ENCODE assay signal across 25 mouse cellular contexts in genomic region chr10:40467912-40468254, GRCm38 (mm10).
DNase-seq lines count a peak whose midpoint lies in the region; ATAC-seq and TF ChIP-seq lines count a peak whose summit lies in the region.
"Had no signal": no experiment of that assay in that cellular context is flagged by ENCODE, and none has a peak within 500 bp of the region (broad histone marks: within the 10 kb centered on the region; RNA-seq: fewer than 3 reads in every experiment).

No protein-coding gene starts in this region.

- no peak for TF ChIP-seq CTCF in lung, embryonic 14.5 days (IDR thresholded peaks at IDR 0.05; ENCODE audit: low read depth)
- no peak for TF ChIP-seq CTCF in lung, postnatal 0 days (IDR thresholded peaks at IDR 0.05)
- TF ChIP-seq CTCF in lung, adult 2 months (IDR thresholded peaks at IDR 0.05; ENCODE audit: insufficient read depth, low read length) = no peak

- no peak overlapping the region for H3K4me3 ChIP-seq in heart, embryonic 10.5 days
- H3K4me3 ChIP-seq in lung, embryonic 14.5 days (ENCODE audit: low read depth, low read length) = no peak overlapping the region
- H3K4me3 ChIP-seq in lung, postnatal 0 days (ENCODE audit: low read depth, low read length) = no peak overlapping the region
- H3K4me3 ChIP-seq in lung, adult 2 months (replicated peaks; ENCODE audit: extremely low read depth, low read depth, low read length) = no peak overlapping the region
- no peak overlapping the region for H3K4me3 ChIP-seq in hindbrain, embryonic 13.5 days
- H3K4me3 ChIP-seq: embryonic facial prominence, embryonic 12.5 days; embryonic facial prominence, embryonic 15.5 days; gastrocnemius, adult 2 months; heart, embryonic 13.5 days; hindbrain, embryonic 15.5 days had no signal

- H3K4me2 ChIP-seq in lung, embryonic 14.5 days = no peak overlapping the region
- no peak overlapping the region for H3K4me2 ChIP-seq in lung, postnatal 0 days (replicated peaks; ENCODE audit: low read depth, low read length)
- no peak overlapping the region for H3K4me2 ChIP-seq in hindbrain, embryonic 13.5 days
- H3K4me2 ChIP-seq: embryonic facial prominence, embryonic 12.5 days; embryonic facial prominence, embryonic 15.5 days; heart, embryonic 13.5 days; hindbrain, embryonic 15.5 days had no signal

- H3K36me3 ChIP-seq in heart, embryonic 10.5 days = no peaks in the 10 kb centered on the region
- H3K36me3 ChIP-seq in lung, embryonic 14.5 days (ENCODE audit: insufficient read depth) = peaks cover 9% of the 10 kb centered on the region; the same call in 1 of the 2 replicates
- no peaks in the 10 kb centered on the region for H3K36me3 ChIP-seq in lung, postnatal 0 days (ENCODE audit: insufficient read depth, low read length)
- peaks cover 21% of the 10 kb centered on the region for H3K36me3 ChIP-seq in hindbrain, embryonic 13.5 days

- no peaks in the 10 kb centered on the region for H3K4me1 ChIP-seq in heart, embryonic 10.5 days
- H3K4me1 ChIP-seq in lung, embryonic 14.5 days (ENCODE audit: insufficient read depth) = no peaks in the 10 kb centered on the region
- H3K4me1 ChIP-seq in lung, postnatal 0 days (ENCODE audit: insufficient read depth, low read depth, low read length) = no peaks in the 10 kb centered on the region
- peaks cover 3% of the 10 kb centered on the region; the same call in 1 of the 2 replicates for H3K4me1 ChIP-seq in lung, adult 2 months (ENCODE audit: control insufficient read depth, insufficient read depth, low read length)
- H3K4me1 ChIP-seq in hindbrain, embryonic 13.5 days (replicated peaks) = no peaks in the 10 kb centered on the region
- H3K4me1 ChIP-seq: embryonic facial prominence, embryonic 12.5 days; embryonic facial prominence, embryonic 15.5 days; heart, embryonic 13.5 days; hindbrain, embryonic 15.5 days had no signal

- no peaks in the 10 kb centered on the region for H3K27me3 ChIP-seq in heart, embryonic 10.5 days (ENCODE audit: insufficient read depth, poor library complexity, severe bottlenecking)
- no peaks in the 10 kb centered on the region for H3K27me3 ChIP-seq in lung, embryonic 14.5 days (ENCODE audit: insufficient read depth, low read length)
- H3K27me3 ChIP-seq in lung, postnatal 0 days (replicated peaks; ENCODE audit: insufficient read depth, low read length) = no peaks in the 10 kb centered on the region
- H3K27me3 ChIP-seq in hindbrain, embryonic 13.5 days = no peaks in the 10 kb centered on the region
- H3K27me3 ChIP-seq: embryonic facial prominence, embryonic 12.5 days; embryonic facial prominence, embryonic 15.5 days; heart, embryonic 13.5 days; hindbrain, embryonic 15.5 days; Patski had no signal

- no peaks in the 10 kb centered on the region for H3K9me3 ChIP-seq in heart, embryonic 10.5 days
- H3K9me3 ChIP-seq in lung, embryonic 14.5 days (ENCODE audit: low read depth, low read length) = no peaks in the 10 kb centered on the region
- H3K9me3 ChIP-seq in lung, postnatal 0 days (ENCODE audit: low read length) = no peaks in the 10 kb centered on the region
- no peaks in the 10 kb centered on the region for H3K9me3 ChIP-seq in hindbrain, embryonic 13.5 days
- H3K9me3 ChIP-seq: embryonic facial prominence, embryonic 12.5 days; embryonic facial prominence, embryonic 15.5 days; heart, embryonic 13.5 days; hindbrain, embryonic 15.5 days had no signal

- 0 out of 2 replicates have a peak, but pooled peaks have one; percentile 3 for TF ChIP-seq EP300 in lung, postnatal 0 days (IDR thresholded peaks at IDR 0.05)

- 72% methylated on average over 1 of the region's 1 CpGs for WGBS in heart, embryonic 10.5 days
- WGBS in lung, embryonic 14.5 days = 80% methylated on average over 1 of the region's 1 CpGs
- 70% methylated on average over 1 of the region's 1 CpGs for WGBS in lung, postnatal 0 days
- WGBS in lung, adult 2 months = 85% methylated on average over 1 of the region's 1 CpGs
- WGBS in hindbrain, embryonic 13.5 days = 96% methylated on average over 1 of the region's 1 CpGs

- no peak overlapping the region for H3K9ac ChIP-seq in lung, embryonic 14.5 days
- H3K9ac ChIP-seq in lung, postnatal 0 days (replicated peaks; ENCODE audit: low read depth) = no peak overlapping the region
- no peak overlapping the region for H3K9ac ChIP-seq in hindbrain, embryonic 13.5 days
- H3K9ac ChIP-seq: embryonic facial prominence, embryonic 12.5 days; embryonic facial prominence, embryonic 15.5 days; forebrain, postnatal 0 days; heart, embryonic 13.5 days; hindbrain, embryonic 15.5 days had no signal

- 0 out of 2 replicates have a peak overlapping the region, but pooled peaks have one; percentile 16 for H3K27ac ChIP-seq in heart, embryonic 10.5 days
- H3K27ac ChIP-seq in lung, embryonic 14.5 days (ENCODE audit: low read depth) = peak overlapping the region; percentile 34
- peak overlapping the region; percentile 52; the same call in 1 of the 2 replicates for H3K27ac ChIP-seq in lung, postnatal 0 days (ENCODE audit: low read length)
- no peak overlapping the region for H3K27ac ChIP-seq in hindbrain, embryonic 13.5 days
- H3K27ac ChIP-seq: embryonic facial prominence, embryonic 12.5 days; embryonic facial prominence, embryonic 15.5 days; gastrocnemius, adult 2 months; heart, embryonic 13.5 days; hindbrain, embryonic 15.5 days had no signal

- DNase-seq in heart, embryonic 10.5 days (ENCODE audit: low spot score) = peak; percentile 27
- DNase-seq in heart, adult 11 months = no peak
- no peak for DNase-seq in lung, embryonic 14.5 days
- no peak for DNase-seq in lung, postnatal 25 days (ENCODE audit: low spot score)
- DNase-seq in lung, postnatal 0 days (ENCODE audit: low spot score) = no peak
- no peak for DNase-seq in lung, adult 2 months
- DNase-seq: adrenal gland, postnatal 10 days; adrenal gland, postnatal 36 days; cerebellum, adult 18-20 months; cerebellum, adult 9-10 months; cerebellum, postnatal 14 days; forebrain, postnatal 0 days; gastrocnemius, adult 2 months; gastrocnemius, postnatal 14 days; heart, adult 18-20 months; heart, postnatal 14 days; heart, postnatal 4 days had no signal

- no peak for ATAC-seq in lung, embryonic 14.5 days (ENCODE audit: insufficient read depth)
- peak; percentile 47 for ATAC-seq in lung, postnatal 0 days
- peak; percentile 71 for ATAC-seq in common myeloid progenitor, adult 5-6 weeks (replicated peaks; ENCODE audit: low read depth, poor library complexity, severe bottlenecking)
- ATAC-seq in hindbrain, embryonic 13.5 days (ENCODE audit: low FRiP score) = no peak
- ATAC-seq: forebrain, embryonic 14.5 days; forebrain, postnatal 0 days; Patski had no signal

- no peak for TF ChIP-seq POLR2A in lung, adult 2 months (IDR thresholded peaks at IDR 0.05; ENCODE audit: borderline replicate concordance, extremely low read depth, low read depth, low read length)

Comparison
In these comparisons a context has a peak if more than half of its experiments do, and no peak if none do; other contexts are left out.
1. ATAC-seq: peak in lung, postnatal 0 days (single experiment) and common myeloid progenitor, adult 5-6 weeks (single experiment); none in lung, embryonic 14.5 days (single experiment) and hindbrain, embryonic 13.5 days (single experiment).